Mouse (Mus musculus) hindlimb bud, embryonic 11.5 days (tissue): Measurements from ENCODE around the gene Mov10.
"Not testable (repeated sequence)": the region's sequence is repeated elsewhere in the genome, so short reads cannot be mapped to it uniquely, and the experiment has no call there.

Source experiments
- DNase-seq: peaks from one replicate; pipeline ENCODE4 v3.0.0-alpha.2; 2012; ENCODE audit warnings: low read depth, low spot score; ENCODE audit errors: extremely low spot score

The Mov10 gene

DNA sequence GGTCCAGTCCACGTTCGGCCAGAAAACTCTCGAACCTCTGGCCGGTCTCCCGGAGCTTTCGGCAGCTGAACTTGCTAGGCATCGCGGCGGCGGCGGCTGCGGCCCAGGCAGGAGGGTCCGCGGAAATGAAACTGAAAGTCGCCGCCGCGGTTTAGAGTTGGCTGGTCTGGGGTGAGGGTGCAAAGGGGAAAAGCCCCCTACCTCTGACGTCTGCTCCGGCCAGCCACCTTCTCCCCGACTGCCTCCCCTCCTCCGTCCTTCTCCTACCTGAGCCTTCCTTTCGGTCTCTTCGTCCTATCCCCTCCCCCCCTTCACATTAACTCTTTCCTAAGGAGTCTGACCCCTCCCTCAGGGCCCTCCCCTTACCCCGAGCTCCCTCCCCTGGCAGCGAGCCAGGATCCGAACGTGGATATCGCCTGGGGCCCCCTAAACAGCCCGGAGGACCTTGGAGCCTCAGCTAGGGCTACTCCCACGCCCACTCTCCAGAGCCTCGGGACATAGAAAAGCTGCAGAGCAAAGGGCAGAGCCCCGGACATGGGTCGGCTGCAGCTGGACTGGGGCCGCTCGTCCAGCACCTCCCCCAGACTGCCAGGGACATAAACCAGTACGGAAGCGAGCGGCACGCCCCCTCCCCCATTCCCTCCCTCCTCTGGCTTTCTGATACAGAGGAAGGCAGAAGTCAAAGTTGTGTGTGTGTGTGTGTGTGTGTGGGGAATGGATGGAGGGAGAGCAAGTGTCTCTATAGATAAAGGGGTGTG is at the start of gene Mov10:
Gene Mov10 (minus strand): TSS at position 573 of the 758 bp plus-strand sequence.
- peak; percentile 24 for DNase-seq

DNA sequence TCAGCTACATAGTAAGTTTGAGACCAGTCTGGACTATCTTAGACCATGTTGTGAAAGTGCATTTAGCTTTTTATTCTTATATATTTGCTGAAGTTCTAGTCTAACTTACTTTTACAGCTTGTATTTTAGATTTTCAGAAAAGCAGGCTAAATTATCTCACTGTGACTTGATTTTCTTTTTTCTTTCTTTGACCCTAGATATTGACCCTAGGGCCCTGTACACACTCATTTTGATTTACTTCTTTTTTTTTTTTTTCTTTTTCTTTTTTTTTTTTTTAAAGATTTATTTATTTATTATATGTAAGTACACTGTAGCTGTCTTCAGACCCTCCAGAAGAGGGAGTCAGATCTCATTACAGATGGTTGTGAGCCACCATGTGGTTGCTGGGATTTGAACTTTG is 48.3 kb upstream of the Mov10 start:
- not testable (repeated sequence) for DNase-seq

GRCm38 (mm10) chr3:104865341-104865788 is 47.0 kb upstream of the Mov10 start:
- no peak for DNase-seq

DNA sequence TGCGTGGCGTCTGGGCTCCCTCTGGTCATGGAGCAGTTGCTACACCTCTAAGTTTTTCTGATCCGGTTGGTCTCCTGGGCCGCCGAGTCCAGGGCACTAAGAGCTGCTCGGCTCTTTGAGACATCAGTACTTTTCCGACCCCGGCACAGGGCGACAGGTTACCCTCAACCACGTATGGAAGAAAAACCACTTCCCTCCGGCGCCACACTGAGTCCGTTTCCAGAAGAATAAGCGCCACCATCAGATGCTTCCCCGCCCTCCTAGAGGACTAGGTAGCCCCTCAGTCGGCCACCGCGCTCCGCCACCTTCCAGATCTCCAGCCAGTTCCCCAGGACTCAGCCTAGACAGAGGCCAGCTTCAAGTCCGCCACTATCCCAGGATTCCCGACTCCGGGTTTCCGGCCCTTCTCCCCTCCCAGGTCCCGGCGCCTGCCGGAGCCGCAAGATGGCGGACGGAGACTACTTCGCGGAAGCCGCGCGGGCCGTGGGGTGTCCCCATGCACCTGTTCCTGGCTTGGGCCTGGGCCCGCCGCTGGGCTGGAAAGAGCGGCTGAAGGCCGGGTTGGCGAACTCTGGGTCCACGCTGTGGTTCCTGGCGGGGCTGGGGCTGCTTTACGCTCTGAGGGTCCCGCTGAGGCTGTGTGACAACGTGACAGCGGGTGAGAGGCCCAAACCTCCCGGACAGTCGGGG is 46.4 kb upstream of the Mov10 start:
- DNase-seq = peak; percentile 35

DNA sequence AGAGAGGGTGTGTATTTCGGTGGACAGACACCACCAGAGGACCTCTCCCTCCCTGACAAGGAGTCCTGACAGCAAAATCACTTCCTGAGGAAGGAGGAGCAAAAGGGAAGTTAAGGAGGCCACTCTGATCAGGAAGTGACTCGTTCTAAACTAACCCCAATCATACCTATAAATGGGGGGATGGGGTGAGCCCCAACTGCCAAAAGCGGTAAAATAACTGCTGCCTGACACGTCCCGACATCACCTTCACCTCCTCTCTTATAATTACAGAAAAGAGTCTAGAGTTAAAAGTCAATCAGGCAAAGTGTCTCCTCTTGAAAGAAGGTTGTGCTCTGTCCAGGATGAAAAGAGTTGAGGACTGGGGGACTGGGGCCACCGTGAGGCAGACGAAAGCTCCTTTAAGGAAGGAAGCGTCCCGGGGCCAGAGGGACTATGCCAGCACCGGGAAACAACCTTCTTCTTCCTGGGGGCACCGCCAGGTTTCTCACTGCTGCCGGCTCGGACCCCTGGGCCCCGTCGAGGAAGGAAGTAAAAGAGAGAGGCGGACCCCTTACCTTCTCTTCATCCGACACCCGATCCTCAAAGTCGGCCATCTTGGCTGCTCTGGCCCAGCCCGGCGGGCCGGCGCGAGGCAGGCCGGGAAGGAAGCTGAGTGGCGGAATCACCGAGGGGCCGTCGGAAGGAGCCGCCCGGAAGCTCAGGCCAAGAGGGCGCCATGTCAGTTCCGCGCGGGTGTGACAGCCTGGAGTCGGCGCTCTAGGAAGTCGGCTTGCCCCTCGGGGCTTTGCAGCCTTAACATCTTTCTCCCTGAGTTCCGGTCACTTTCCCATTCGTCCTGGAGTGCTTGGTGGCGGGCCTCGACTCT is 45.7 kb upstream of the Mov10 start, which contains the start of the genes St7l and Capza1:
Gene St7l (plus strand): TSS at position 220 of the 865 bp plus-strand sequence.
Gene Capza1 (minus strand): TSS at position 720 of the 865 bp plus-strand sequence.
- peak; percentile 30 for DNase-seq

GRCm38 (mm10) chr3:104858560-104858959 is 40.2 kb upstream of the Mov10 start:
- DNase-seq = no peak

- DNase-seq = no peak
Measured at GRCm38 (mm10) chr3:104856106-104856505, 37.7 kb upstream of the Mov10 start.

DNA sequence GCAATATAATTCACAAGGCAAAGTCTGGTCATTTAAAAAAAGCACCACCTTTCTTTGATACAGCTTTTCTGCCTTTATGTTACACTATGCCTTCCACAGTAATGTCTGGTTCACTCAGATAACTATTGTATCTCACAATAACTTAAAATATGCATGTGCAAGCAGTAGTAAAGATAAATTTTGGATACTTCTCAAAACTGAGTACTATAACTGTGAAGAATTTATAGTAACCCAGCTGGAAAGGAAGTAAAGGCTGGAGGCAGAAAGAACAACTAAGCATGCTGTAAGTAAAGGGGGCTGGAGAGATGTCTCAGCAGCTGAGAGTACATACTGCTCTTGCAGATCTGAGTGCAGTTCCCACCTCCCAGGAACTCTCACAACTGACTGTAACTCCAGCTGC is 36.5 kb upstream of the Mov10 start:
- no peak for DNase-seq

- no peak for DNase-seq
Measured at GRCm38 (mm10) chr3:104854465-104854864, 36.1 kb upstream of the Mov10 start.

GRCm38 (mm10) chr3:104846601-104847000 is 28.2 kb upstream of the Mov10 start:
- no peak for DNase-seq

GRCm38 (mm10) chr3:104841049-104841448 is 22.7 kb upstream of the Mov10 start:
- no peak for DNase-seq

- DNase-seq = no peak
Measured at GRCm38 (mm10) chr3:104835797-104836196, 17.4 kb upstream of the Mov10 start.

DNA sequence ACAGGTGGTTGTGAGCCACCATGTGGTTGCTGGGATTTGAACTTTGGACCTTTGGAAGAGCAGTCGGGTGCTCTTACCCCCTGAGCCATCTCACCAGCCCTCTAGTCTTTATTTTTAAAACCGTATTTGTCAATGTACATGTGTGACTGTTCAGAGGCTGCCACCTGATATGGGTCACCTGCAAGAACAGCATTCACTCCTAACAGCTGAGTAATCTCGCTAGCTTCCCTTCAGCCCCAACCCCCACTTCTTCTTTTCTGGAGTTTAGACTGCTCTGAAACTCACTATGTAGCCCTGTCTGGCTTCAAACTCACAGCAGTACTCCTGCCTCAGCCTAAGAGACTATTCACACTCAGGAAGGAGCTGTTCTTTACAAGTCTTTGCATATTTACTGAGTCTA is 4.0 kb upstream of the Mov10 start:
- DNase-seq = no peak

- no peak for DNase-seq
Measured at GRCm38 (mm10) chr3:104820426-104820825, 2.1 kb upstream of the Mov10 start.

DNA sequence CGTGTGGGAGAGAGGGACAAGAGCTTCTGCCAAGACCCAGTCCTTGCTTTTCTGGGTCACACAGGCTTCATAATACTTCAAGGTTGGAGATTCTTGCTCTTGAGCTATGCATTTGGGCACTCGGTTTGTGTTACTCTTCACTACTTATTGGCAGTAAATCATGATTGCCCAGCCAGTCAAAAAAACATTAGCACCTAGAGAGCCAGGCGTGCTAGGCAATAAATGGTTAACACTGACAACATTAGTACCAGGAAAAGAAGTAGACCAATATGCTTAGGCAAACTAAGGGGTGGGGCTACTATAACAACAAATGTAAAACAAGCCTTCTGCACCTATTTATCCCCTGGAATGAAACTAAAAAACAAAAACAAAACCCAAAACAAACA is 379 bp upstream of the Mov10 start:
- no peak for DNase-seq

DNA sequence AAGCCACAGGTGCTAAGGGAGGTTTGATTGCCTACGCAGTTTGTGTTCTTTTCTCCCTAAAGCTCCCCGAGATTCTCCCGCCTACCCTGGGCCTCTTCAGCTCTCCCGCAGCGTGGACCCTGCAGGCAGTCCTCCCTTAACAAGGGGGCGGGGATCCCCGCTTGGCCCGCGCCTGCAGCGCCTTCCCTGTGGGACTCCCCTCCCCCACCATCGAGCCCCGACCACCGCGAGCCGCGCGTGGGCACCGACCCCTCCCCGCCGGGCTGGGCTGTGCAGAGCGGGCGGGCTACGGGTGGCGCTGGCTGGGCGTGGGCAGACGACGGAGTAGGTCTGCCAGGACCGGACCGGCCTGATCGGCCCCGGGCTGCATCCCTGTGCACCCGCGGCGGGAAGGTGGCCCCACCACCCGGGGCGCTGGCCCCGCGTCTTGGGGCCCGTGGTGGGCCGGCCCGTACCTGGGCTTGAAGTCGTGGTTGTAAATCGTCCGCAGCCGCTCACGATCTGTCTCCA is 827 bp downstream of the Mov10 start:
- no peak for DNase-seq

- no peak for DNase-seq
Measured at GRCm38 (mm10) chr3:104816130-104816529, 2.2 kb downstream of the Mov10 start.

GRCm38 (mm10) chr3:104815346-104815745 is 3.0 kb downstream of the Mov10 start:
- DNase-seq = no peak

DNA sequence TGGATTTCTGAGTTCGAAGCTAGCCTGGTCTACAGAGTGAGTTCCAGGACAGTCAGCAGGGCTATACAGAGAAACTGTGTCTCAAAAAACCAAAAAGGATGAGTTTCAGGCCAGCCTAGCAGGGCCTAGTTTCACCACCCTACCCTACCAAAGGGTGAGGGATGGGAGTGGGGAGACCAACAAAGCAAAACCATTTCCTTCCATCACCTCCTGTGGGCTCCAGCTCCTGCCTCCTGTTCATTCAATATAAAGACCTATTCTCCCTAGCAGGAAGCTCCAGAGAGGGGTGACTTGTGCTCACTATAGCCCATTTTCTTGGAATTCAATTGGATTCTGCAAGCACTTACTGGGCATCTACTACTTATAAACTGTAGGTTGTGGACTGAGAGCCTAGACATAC is 3.6 kb downstream of the Mov10 start:
- no peak for DNase-seq

- not testable (repeated sequence) for DNase-seq
Measured at GRCm38 (mm10) chr3:104813227-104813626, 5.1 kb downstream of the Mov10 start.

- DNase-seq = no peak
Measured at GRCm38 (mm10) chr3:104812254-104812653, 6.1 kb downstream of the Mov10 start.
